Mouse (Mus musculus) common myeloid progenitor, adult 5-6 weeks (primary cell): ENCODE measurements around the gene Map4k4. TPM values are rescaled to one million over a fixed set of nuclear protein-coding genes. Genes with fewer than 3 reads are reported as not detected.

Source experiments
- ATAC-seq: replicated peaks from 2 replicates; pipeline ENCODE4 v1.8.0; 2016; ENCODE audit warnings: low read depth, mild to moderate bottlenecking, moderate TSS enrichment, inconsistent platforms; ENCODE audit not compliant: poor library complexity, severe bottlenecking
- total RNA-seq: library from RNA; stranded (forward); fragments of 200-1000, 187-1606 nt; gene quantifications from 2 replicates; pipeline ENCODE4 v1.2.3, GENCODE M21; 2017

The Map4k4 gene
- total RNA-seq, 1 experiment from 2014 or later, result 130 TPM

- 0 out of 2 replicates have a peak, but pooled peaks have one; percentile 26 for ATAC-seq
These were observed 82.2 kb downstream of the Map4k4 start for GRCm38 (mm10) chr1:39982727-39983487.

- ATAC-seq, result no peak
These were observed 83.6 kb downstream of the Map4k4 start for GRCm38 (mm10) chr1:39984331-39984730.

- no peak for ATAC-seq
These were observed 86.1 kb downstream of the Map4k4 start for GRCm38 (mm10) chr1:39986820-39987219.

- ATAC-seq, result no peak
These were observed 88.1 kb downstream of the Map4k4 start for GRCm38 (mm10) chr1:39988841-39989240.

- no peak for ATAC-seq
These were observed 89.3 kb downstream of the Map4k4 start for GRCm38 (mm10) chr1:39990041-39990440.

- ATAC-seq, result no peak
These were observed 93.2 kb downstream of the Map4k4 start for GRCm38 (mm10) chr1:39993921-39994320.

GRCm38 (mm10) chr1:39995593-39995992 is 94.9 kb downstream of the Map4k4 start:
- no peak for ATAC-seq

GRCm38 (mm10) chr1:40000476-40000875 is 99.8 kb downstream of the Map4k4 start:
- ATAC-seq, result no peak

GRCm38 (mm10) chr1:40000899-40001298 is 100.2 kb downstream of the Map4k4 start:
- ATAC-seq, result peak; percentile 81

- ATAC-seq, result no peak; the same call in 1 of the 2 replicates
These were observed 101.5 kb downstream of the Map4k4 start for GRCm38 (mm10) chr1:40002129-40002727.

- ATAC-seq, result no peak
These were observed 105.4 kb downstream of the Map4k4 start for GRCm38 (mm10) chr1:40006043-40006651.

GRCm38 (mm10) chr1:40007962-40008471 is 107.3 kb downstream of the Map4k4 start:
- ATAC-seq, result peak; percentile 75

- ATAC-seq, result no peak
These were observed 112.0 kb downstream of the Map4k4 start for GRCm38 (mm10) chr1:40012696-40013095.

- ATAC-seq, result no peak
These were observed 114.5 kb downstream of the Map4k4 start for GRCm38 (mm10) chr1:40015066-40015678.

- no peak for ATAC-seq
These were observed 120.9 kb downstream of the Map4k4 start for GRCm38 (mm10) chr1:40021617-40022016.

- peak; percentile 68 for ATAC-seq
These were observed 121.9 kb downstream of the Map4k4 start for GRCm38 (mm10) chr1:40022472-40023135.

- ATAC-seq, result no peak
These were observed 122.5 kb downstream of the Map4k4 start for GRCm38 (mm10) chr1:40023206-40023605.

GRCm38 (mm10) chr1:40023748-40024147 is 123.0 kb downstream of the Map4k4 start:
- no peak for ATAC-seq

- ATAC-seq, result no peak
These were observed 124.0 kb downstream of the Map4k4 start for GRCm38 (mm10) chr1:40024554-40025320.
